Mouse (Mus musculus) hematopoietic stem cell, adult 5-6 weeks (primary cell): Measurements from ENCODE around the gene Tatdn2. TPM values are rescaled to one million over a fixed set of nuclear protein-coding genes. Genes with fewer than 3 reads are reported as not detected.

Source experiments
- ATAC-seq, 2 experiments: fragments of 125-278 bp in 1 of 2; replicated peaks in 1 of 2; 2 replicates each; pipeline ENCODE4 v1.8.0; 2016 to 2017; ENCODE audit warnings: inconsistent platforms in 2 of 2, mild to moderate bottlenecking in 2 of 2, moderate number of reproducible peaks in 2 of 2, low read depth in 1 of 2, moderate TSS enrichment in 1 of 2; ENCODE audit not compliant: low FRiP score in 2 of 2, poor library complexity in 2 of 2, severe bottlenecking in 2 of 2, insufficient read depth in 1 of 2, low TSS enrichment in 1 of 2
- total RNA-seq: library from RNA; stranded (forward); fragments of 172-1452, 232-1000 nt; gene quantifications from 2 replicates; pipeline ENCODE4 v1.2.3, GENCODE M21; 2017

Tatdn2 gene
- total RNA-seq: 120 and 137 TPM in 2 replicates

DNA sequence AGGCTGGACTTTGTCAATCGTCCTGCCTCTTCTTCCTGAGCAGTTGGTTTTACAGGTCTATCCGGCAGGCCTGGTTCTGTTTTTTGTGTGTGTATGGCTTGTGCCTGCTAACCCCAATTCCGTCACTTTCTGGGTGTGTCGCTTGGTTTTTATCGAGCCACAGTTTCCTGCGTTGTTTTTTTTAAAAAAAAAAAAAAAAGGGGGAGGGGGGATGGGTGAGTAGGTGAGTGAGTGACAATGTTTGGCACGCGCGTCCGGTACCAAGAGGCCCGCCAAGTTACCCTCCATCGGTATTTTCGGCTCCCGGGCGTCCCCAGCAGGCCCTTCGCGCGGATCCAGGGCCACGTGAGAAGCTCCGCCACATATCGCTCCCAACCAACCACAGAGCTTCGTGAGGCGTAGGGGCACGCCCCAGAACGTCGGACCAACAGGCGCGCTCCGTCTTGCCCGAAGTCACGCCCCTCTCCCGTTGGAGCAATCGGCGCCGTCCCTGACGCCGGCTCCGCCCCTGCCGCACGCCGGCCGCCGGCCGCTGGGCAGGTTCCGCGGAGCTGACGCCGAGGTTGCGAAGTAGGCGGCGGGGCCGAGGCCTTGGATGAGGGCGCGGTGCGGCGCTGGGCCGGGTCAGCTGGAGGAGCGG, at the start of gene Tatdn2:
Gene Tatdn2 (plus strand): TSS at position 469 of the 640 bp plus-strand sequence.
- ATAC-seq: peak; percentile 96 to 99

DNA sequence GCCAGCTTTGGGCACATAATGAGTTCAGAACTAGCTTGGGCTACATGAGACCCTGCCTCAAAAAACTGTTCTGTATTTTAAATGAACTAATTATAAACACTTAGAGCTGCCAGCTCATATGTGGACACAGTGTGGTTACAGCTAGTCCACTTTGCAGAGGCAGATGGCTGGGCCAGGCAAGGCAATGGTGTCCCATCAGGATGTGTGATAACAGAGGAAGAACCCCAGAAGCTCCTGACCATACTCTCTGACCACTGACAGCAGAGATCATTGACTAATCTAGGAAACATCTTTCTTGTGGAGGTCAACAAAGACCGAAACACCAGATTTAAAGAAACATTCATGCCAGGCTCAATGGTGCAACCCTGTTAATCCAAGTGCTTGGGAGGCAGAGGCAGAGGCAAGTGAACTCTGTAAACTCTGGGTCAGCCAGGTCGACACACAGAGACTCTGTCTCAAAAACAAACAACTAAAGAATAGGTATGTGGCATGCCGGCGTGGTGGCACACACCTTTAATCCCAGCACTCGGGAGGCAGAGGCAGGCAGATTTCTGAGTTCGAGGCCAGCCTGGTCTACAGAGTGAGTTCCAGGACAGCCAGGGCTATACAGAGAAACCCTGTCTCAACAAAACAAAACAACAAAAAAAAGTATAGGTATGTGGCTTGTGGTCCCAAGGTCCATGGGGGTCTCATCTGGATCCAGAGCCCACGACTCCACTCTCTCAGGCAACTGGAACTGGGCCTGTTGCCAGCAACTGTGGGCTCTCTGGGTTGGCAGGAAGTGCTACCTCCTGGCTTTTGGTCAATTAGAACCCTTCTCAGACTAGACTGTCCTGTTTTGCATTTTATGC, 47.3 kb upstream of the Tatdn2 start:
- peak; percentile 23 to 31 for ATAC-seq

DNA sequence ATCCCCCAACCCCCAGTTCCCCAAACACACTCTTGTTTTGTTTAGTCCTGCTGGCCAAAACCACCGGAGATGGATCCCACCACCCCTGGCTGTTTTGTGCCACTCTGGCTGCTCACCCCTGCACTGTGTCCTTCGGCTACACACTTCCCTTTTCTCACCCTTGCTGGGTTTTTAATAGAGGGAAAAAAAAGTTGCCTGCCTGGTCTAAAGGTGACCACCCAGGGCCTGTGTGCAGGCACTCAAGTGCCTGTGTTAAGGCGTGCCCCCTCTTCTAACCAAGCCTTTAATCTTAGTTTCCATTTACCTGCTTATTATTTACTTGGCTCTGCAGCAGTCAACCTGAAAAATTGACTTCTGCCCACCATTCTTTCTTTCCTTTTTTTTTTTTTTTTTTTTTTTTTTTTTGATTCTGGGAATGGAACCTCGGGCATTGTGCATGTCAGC, 46.6 kb upstream of the Tatdn2 start:
- ATAC-seq: peak; percentile 51 to 66

DNA sequence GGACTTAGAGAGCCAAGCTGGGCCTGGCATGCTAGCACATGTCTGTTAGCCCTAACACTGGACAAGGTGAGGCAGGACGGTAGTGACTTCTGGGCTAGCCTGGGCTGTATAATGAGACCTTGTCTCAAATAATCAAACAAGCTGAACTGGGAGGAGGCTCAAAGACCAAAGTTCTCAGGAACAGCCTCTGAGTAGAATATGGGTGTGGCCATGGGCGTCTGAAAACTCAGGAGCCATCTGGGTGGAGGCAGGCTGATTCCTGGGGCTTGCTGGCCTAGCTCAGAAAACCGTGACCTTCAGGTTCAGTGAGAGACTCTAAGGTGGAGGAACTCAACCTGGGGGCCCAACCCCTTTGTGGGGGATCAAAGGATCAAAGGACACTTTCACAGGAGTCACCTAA, 45.2 kb upstream of the Tatdn2 start:
- ATAC-seq: no peak

DNA sequence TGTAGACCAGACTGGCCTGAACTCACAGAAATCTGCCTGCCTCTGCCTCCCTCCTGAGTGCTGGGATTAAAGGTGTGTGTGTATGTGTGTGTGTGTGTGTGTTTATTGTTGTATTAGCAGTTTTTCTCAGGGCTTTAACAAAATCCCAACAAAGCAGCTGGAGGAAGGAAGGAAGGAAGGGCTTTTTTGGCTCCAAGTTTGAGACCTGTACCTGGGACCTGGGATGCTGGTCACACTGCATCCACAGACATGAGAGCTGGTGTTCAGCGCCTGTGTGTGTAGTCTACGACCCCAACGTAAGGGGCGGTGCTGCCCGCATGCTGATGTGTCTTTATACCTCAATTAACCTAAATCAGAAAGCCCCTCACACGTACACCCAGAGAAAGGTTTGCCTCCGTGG, 43.3 kb upstream of the Tatdn2 start:
- no peak for ATAC-seq

DNA sequence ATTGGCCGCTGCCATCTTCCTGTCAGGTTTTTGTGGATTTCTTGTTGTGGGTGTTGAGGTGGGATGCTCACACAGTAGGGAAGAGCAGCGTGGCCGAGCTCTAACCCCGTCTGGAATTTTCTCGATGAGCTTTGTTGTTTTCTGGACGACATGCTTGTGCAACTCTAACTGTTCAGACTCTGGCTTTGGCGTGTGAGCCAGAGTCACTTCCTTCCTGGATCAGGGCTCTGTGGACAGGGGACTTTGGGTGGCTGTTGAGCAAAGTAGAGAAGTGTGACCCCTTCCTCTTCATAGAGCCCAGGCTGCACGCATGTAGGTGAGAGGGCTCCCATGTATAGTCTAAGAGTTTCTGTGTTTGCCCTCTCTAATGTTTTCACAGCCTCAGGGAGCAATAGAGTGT, 42.7 kb upstream of the Tatdn2 start:
- ATAC-seq: peak; percentile 39 to 44; a peak in 3 of 4 replicates

DNA sequence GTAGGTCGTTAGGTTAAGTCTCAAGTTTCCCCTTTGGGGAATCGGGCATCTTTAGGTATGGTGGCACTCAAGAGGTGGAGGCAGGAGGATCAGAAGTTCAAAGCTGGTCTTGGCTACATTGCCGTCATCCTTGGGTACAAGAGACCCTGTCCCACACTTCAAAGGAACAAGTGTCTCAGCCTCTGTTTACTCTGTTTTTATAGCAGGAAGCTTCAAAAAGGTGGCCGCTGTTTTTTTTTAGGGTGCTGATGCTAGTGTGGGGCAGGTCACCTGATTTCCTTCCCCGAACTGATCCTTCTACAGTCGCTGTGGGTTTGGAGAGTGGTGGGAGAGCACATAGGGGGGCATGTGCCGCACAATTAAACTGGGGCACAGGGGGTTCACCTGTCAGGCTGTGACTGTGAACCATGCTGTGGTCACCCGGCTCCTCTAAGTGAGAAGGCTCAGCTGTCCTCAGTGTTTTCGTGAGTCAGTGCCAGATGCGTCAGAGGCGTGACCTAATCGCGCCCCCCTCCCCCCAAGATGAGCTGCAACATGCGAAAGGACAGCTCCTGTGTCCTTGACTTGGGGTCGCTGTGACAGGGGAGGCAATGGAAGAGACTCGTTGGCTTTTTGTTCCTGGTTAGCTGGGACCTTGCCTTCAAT, 42.0 kb upstream of the Tatdn2 start:
- ATAC-seq: peak; percentile 49 to 58

DNA sequence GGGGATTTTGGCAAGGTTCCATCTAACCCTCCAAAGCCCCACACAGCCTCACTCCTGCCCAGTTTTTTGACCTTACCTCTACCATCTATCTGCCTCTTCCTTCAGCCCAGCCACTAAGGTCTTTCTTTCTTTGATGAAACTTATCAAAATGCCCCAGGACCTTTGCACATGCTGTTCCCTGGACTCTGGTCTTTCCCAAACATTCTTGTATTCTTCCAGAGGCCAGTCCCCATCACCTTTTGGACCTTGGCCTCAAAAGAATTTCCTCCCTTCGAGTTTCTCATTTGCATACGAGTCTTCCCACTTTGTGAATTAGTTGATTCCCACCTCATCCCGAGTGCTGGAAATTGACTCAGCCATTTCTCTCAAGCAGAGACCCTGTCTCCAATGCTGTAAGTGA, 41.4 kb upstream of the Tatdn2 start:
- no peak for ATAC-seq

DNA sequence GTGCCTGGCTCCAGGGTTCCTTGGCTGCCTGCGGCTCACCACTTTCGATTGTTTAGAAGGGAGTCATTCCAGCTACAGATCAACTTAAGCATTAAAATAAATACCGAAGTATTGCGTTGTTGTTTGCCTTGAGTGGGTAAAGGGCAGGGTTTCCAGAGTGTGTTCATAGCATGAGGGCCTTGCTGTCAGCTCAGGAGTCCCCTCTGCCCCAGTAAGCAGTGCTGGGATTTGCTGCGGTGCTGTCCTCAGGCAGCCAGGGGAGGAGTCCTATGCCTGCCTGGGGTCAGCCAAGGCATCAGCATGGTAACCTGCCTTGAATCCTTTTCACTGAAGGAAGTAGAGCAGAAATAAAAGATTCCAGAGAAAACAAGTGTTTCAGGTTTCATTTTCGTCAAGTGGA, 40.0 kb upstream of the Tatdn2 start:
- no peak for ATAC-seq

DNA sequence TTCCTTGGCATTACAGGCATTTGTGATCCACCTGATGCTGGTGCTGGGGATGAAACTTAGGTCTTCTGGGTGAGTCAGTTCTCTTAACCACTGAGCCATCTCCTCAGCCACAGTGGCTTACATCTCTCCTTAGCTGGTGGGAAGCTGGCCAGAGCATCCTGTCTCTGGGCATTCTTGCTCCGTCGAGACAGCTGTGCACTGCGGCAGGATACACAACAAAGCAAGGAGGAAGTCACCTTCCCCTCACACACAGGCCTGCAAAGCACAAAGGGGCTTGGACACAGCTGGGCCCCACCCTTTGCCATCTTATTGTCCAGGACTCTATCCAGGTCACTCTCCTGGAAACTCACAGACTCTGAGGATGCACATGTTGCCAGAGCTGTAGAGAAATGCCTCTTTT, 38.6 kb upstream of the Tatdn2 start:
- ATAC-seq: 0 out of 4 replicates have a peak, but pooled peaks have one; percentile 5 to 16

DNA sequence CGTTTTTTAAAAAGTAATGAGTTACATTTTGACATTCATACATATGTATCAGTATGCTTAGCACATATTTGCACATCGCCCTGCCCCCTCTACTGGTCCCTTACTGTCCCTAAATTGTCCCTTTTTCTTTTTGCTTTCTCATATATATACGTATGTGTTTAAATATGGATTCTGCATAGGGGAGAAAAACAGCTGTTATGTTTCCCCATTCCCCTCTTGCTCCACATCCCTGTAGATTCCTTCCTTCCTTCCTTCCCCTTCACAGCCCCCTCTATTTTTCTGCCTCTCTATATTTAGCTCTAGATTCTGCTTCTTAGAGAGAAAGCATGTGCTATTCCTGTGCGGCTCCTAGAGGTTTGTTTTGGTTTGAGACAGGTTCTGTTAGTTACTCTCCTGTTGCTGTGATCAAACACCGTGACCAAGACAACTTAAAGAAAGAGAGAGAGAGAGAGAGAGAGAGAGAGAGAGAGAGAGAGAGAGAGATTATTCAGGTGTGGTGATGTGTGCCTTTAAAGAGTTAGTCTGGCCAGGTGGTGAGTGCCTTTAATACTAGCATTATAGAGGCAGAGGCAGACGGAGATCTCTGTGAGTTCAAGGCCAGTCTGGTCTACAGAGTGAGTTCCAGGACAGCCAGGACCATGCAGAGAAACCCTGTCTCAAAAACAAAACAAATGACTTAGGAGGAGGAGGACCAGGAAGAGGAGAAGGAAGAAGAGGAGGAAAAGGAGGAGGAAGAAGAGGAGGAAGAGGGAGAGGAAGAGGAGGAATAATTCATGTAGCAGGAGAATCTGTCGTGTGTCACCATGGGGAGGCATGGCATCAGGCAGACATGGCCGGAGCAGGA, 37.0 kb upstream of the Tatdn2 start:
- ATAC-seq: no peak

DNA sequence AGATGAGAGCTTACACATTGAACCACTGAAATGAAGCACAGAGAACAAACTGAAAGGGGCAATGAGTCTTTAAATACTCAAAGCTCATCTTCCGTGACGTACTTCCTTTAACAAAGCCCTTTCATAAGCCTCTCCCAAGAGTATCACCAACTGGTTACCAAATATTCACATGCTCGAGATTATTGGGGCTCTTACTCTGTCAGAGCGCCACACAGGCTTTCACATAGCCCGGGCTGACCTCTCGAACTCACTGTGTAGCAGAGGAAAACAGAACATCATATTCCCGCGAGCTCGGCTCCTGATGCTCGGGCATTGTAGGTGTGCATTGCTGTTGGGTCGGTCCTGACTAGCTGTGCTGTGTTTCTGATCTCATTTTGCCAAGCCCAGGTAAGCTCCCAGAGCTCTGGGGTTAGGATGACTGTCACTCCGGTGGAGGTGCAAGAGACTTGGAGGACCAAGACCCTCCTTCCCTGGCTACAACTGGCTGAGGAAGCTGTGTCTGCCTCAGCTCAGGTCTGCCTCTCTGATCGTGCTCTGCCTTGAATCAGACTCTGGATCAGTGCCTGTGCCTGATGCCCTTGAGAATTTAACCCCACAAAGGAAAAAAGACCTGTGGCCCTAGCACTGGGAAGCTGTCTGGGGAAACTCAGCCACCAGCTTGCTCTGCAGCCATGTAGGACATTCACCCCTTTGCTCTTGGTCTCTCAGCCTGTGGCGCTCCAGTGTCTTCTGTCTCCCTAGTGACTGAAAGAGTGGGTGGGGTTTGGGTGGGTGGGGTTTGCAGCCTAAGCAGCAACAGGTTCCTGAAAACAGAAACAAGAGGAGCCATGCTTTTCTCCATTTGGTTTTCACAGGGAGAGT, 36.1 kb upstream of the Tatdn2 start:
- peak in 1 of 2 experiments; percentile 30; a peak in 2 of 4 replicates for ATAC-seq

DNA sequence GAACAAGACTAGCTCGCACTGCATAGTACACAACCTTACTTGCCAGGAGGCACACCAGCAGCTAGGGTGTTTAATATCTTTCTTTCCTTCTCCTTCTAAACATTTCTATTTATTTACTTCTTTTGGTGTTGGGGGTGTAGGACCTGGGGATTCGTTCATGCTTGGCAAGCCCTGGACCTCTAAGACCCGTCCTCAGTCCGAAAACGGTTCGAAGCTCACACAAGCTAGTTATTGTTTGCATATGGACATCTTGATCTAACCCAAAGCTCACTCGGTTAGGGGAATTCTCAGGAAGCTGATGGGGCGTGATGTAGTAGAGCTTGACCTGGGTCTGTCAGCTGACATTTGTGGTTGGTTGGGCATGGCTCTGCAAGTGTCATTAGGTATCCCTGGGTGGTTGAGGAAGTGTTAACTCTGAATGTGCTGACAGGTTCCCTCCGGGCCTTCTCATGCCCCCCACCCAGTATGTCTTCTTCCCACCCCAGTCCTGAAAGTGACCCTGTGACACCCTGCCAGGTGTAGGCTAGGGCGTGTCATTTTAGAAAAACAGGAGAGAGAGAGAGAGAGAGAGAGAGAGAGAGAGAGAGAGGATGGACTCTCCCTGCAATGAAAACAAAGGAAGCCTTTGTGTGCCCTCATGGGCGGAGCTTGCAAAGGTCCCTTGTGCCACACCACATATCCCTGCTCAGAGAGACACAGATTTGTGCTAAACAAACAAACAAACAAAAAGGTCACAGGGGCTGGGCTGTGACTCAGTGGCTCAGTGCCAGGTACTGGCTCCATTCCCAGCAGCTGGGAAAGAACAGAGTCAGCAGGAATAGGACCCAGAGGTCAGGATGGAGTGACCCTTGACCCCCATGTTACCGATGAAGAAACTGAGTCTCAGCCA, 35.3 kb upstream of the Tatdn2 start:
- peak in 1 of 2 experiments; percentile 33; a peak in 2 of 4 replicates for ATAC-seq

DNA sequence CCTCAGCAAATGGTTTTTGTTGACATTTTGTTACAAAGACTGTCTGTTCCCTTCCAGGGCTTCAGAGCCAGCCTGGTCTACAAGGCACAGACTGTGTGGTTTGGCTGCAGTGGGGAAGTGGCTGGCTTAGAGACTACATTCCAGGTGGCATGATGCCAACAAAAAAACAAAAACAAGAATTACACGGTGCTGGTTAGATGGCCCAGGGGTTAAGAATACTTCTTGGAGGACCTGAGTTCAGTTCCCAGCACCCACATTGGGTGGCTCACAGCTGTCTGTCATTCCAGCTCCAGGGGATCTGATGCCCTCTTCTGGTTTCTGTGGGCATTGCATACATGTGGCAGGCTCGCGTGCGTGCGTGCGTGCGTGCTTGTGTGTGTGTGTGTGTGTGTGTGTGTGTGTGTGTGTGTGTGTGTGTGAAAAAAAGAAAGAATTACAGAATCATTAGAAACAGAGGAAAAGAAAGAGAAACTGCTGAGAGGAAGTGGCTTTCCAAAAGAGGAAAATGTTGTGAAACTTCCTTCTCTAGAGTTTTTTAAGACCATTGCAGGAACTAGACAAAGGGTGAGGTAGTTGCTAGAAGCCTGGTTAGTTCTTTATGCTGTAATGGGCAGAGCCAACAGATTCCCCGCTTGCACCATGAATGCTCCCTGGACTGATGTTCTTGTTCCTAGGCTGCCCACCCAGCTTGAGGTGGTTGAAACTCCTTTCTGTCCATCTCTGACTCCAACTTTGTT, 33.7 kb upstream of the Tatdn2 start:
- peak in 1 of 2 experiments; percentile 52; a peak in 2 of 4 replicates for ATAC-seq

DNA sequence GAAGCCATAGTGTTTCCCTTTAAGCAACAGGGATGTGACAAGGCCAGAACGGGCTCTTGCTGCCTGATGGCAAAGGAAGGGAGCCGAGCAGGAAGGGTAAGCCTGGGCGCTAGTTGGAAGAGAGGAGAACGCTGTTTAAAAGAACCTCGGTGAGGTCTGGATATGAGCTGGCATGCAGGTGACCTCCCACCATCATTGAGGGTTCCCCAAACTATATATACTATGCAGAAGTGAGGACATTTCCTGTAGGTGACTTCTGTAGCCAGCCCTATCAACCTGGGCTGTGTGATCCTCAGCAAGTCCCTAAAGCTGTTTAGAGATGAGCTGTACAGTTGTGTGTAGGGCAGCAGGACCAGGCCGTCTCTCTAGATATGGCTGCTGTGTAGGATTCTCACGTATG, 32.5 kb upstream of the Tatdn2 start:
- ATAC-seq: no peak
